Mouse (Mus musculus) liver, adult 2 months (tissue): Measurements from ENCODE around the gene Runx2.

ENCODE experiments used
- CTCF ChIP-seq: fragments of 200-500 bp; IDR thresholded peaks from 2 replicates; pipeline ENCODE4 v1.5.1; 2011; ENCODE audit warnings: low read depth, low read length, control low read depth
- POLR2A ChIP-seq: fragments of 200-500 bp; IDR thresholded peaks from 2 replicates; pipeline ENCODE4 v1.6.1; 2011; ENCODE audit warnings: low read length, control low read depth; ENCODE audit not compliant: insufficient read depth; ENCODE audit errors: extremely low read depth

- TF ChIP-seq CTCF (no peak), POLR2A (no peak)
Measured at GRCm38 (mm10) chr17:44780353-44780752, 34.2 kb downstream of the Runx2 start.
